19 mouse cellular contexts compared by ENCODE assay signal in the genomic region with DNA sequence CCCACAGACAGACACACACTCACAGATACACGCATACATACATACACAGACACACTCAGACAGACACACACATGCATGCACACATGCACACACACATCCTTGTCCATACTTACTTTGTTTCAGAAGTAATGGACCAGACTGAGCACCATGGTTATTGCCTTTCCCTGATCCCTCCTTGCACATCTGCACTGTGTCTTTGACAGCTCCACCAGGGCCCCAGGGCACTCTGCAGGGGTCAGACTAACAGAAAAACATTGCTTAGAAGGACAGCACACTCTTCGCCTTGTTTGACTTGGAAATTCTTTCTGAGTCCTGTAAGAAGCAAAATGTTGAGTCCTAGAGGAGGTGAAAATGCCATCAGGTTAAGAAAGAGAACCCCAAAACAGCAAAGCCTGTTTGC.
DNase-seq lines count a peak whose midpoint lies in the region; ATAC-seq and TF ChIP-seq lines count a peak whose summit lies in the region.
"Had no signal": no experiment of that assay in that cellular context is flagged by ENCODE, and none has a peak within 500 bp of the region (broad histone marks: within the 10 kb centered on the region; RNA-seq: fewer than 3 reads in every experiment).

No protein-coding gene starts in this region.

- H3K27ac ChIP-seq in lung, postnatal 0 days (ENCODE audit: low read length): no peak overlapping the region
- no peak overlapping the region for H3K27ac ChIP-seq in midbrain, embryonic 10.5 days (replicated peaks)
- H3K27ac ChIP-seq: kidney, embryonic 15.5 days; neural tube, embryonic 12.5 days; stomach, postnatal 0 days had no signal

- no peaks in the 10 kb centered on the region for H3K27me3 ChIP-seq in lung, postnatal 0 days (replicated peaks; ENCODE audit: insufficient read depth, low read length)
- H3K27me3 ChIP-seq in midbrain, embryonic 10.5 days (ENCODE audit: low read depth, poor library complexity, severe bottlenecking): no peaks in the 10 kb centered on the region
- H3K27me3 ChIP-seq: kidney, embryonic 15.5 days; neural tube, embryonic 12.5 days; Patski had no signal

- H3K36me3 ChIP-seq in lung, postnatal 0 days (ENCODE audit: insufficient read depth, low read length): no peaks in the 10 kb centered on the region
- no peaks in the 10 kb centered on the region for H3K36me3 ChIP-seq in midbrain, embryonic 10.5 days
- H3K36me3 ChIP-seq: kidney, embryonic 15.5 days; neural tube, embryonic 12.5 days had no signal

- no peak overlapping the region for H3K9ac ChIP-seq in lung, postnatal 0 days (replicated peaks; ENCODE audit: low read depth)
- H3K9ac ChIP-seq: kidney, embryonic 15.5 days; neural tube, embryonic 12.5 days had no signal

- peak; percentile 75 for ATAC-seq in lung, postnatal 0 days
- ATAC-seq: forebrain, embryonic 14.5 days; inflammation-experienced regulatory T-cells, adult 6 months; Patski had no signal

- no peak for TF ChIP-seq POLR2A in lung, adult 2 months (IDR thresholded peaks at IDR 0.05; ENCODE audit: borderline replicate concordance, extremely low read depth, low read depth, low read length)

- no peak overlapping the region for H3K4me2 ChIP-seq in lung, postnatal 0 days (replicated peaks; ENCODE audit: low read depth, low read length)
- H3K4me2 ChIP-seq: kidney, embryonic 15.5 days; liver, embryonic 11.5 days; neural tube, embryonic 12.5 days had no signal

- H3K4me3 ChIP-seq in lung, adult 2 months (replicated peaks; ENCODE audit: extremely low read depth, low read depth, low read length): no peak overlapping the region
- no peak overlapping the region for H3K4me3 ChIP-seq in lung, postnatal 0 days (ENCODE audit: low read depth, low read length)
- no peak overlapping the region for H3K4me3 ChIP-seq in midbrain, embryonic 10.5 days
- H3K4me3 ChIP-seq: kidney, embryonic 15.5 days; neural tube, embryonic 12.5 days had no signal

- DNase-seq in lung, adult 18-20 months: peak; percentile 12 to 38
- DNase-seq in lung, adult 2 months: no peak
- peak; percentile 29 for DNase-seq in embryo, embryonic 9.5 days (ENCODE audit: extremely low spot score)
- peak; percentile 42 for DNase-seq in lung, postnatal 0 days (ENCODE audit: low spot score)
- no peak for DNase-seq in adrenal gland, postnatal 10 days
- no peak for DNase-seq in gastrocnemius, postnatal 25 days
- no peak for DNase-seq in midbrain, embryonic 10.5 days (ENCODE audit: low spot score)
- DNase-seq: adrenal gland, postnatal 36 days; cerebellum, adult 2 months; layer of hippocampus, postnatal 36 days; right cerebral cortex, postnatal 25 days; thymus, postnatal 25 days had no signal

- no peaks in the 10 kb centered on the region for H3K4me1 ChIP-seq in lung, adult 2 months (ENCODE audit: control insufficient read depth, insufficient read depth, low read length)
- H3K4me1 ChIP-seq in lung, postnatal 0 days (ENCODE audit: insufficient read depth, low read depth, low read length): no peaks in the 10 kb centered on the region
- no peaks in the 10 kb centered on the region for H3K4me1 ChIP-seq in midbrain, embryonic 10.5 days
- H3K4me1 ChIP-seq: kidney, embryonic 15.5 days; neural tube, embryonic 12.5 days had no signal

- WGBS in lung, adult 2 months: 64% methylated on average over 2 of the region's 2 CpGs
- 52% methylated on average over 2 of the region's 2 CpGs for WGBS in lung, postnatal 0 days
- WGBS in midbrain, embryonic 10.5 days: 64% methylated on average over 2 of the region's 2 CpGs

- no peaks in the 10 kb centered on the region for H3K9me3 ChIP-seq in lung, postnatal 0 days (ENCODE audit: low read length)
- no peaks in the 10 kb centered on the region for H3K9me3 ChIP-seq in midbrain, embryonic 10.5 days (replicated peaks)
- H3K9me3 ChIP-seq: kidney, embryonic 15.5 days; neural tube, embryonic 12.5 days had no signal

- TF ChIP-seq EP300 in lung, postnatal 0 days (IDR thresholded peaks at IDR 0.05): no peak

- no peak for TF ChIP-seq CTCF in lung, adult 2 months (IDR thresholded peaks at IDR 0.05; ENCODE audit: insufficient read depth, low read length)
- no peak for TF ChIP-seq CTCF in lung, postnatal 0 days (IDR thresholded peaks at IDR 0.05)

Comparison
In these comparisons a context has a peak if more than half of its experiments do, and no peak if none do; other contexts are left out.
1. DNase-seq: peak in lung, adult 18-20 months (2 of 2), embryo, embryonic 9.5 days (single experiment) and lung, postnatal 0 days (single experiment); none in lung, adult 2 months (single experiment), adrenal gland, postnatal 10 days (single experiment), gastrocnemius, postnatal 25 days (single experiment) and midbrain, embryonic 10.5 days (single experiment).